17 mouse cellular contexts compared by ENCODE assay signal in the genomic region with DNA sequence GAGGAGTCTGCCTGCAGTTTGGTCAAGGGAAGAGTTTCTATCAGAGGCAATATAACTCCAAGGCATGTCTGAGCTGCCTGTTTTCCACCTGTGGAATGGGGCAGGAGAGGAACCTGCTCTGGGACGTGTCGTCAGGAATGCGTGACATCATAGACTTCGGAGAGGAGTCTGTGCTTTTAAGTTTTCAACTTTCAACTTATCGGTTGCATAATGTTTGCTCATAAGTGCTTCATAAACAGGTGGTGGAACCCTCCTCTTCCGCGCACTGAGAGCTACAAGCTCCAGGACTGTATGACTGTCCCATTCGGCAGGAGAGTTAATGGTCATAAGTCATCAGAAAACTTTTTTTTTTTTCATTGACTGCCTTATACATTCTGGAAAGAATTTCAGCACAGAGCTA. TPM values are rescaled to one million over a fixed set of nuclear protein-coding genes. Genes with fewer than 3 reads are reported as not detected.
"Had no signal": no experiment of that assay in that cellular context is flagged by ENCODE, and none has a peak within 500 bp of the region (broad histone marks: within the 10 kb centered on the region; RNA-seq: fewer than 3 reads in every experiment).

No protein-coding gene starts in this region.

- H3K9ac ChIP-seq: limb, embryonic 12.5 days; liver, embryonic 13.5 days; neural tube, embryonic 15.5 days had no signal

- H3K27ac ChIP-seq: kidney, postnatal 0 days; liver, embryonic 13.5 days; neural tube, embryonic 15.5 days had no signal

- H3K36me3 ChIP-seq: limb, embryonic 12.5 days; liver, embryonic 13.5 days; midbrain, embryonic 10.5 days; neural tube, embryonic 15.5 days had no signal

- H3K27me3 ChIP-seq: liver, embryonic 13.5 days had no signal

- H3K9me3 ChIP-seq: limb, embryonic 12.5 days; liver, embryonic 13.5 days; midbrain, embryonic 10.5 days; neural tube, embryonic 15.5 days had no signal

- H3K4me3 ChIP-seq: liver, embryonic 13.5 days; neural tube, embryonic 15.5 days had no signal

- DNase-seq: kidney, adult 11 months; kidney, adult 9 months; kidney, postnatal 36 days; layer of hippocampus, adult 9-11 months; layer of hippocampus, postnatal 36 days; liver, embryonic 13.5 days; lung, adult 2 months; midbrain, embryonic 14.5 days; right cerebral cortex, adult 18-20 months; right cerebral cortex, postnatal 25 days; thymus, adult 18-20 months; thymus, postnatal 14 days had no signal

RNA-seq across cellular contexts. Expression of a gene that starts 1.1 kb away (rescaled TPM):
- total RNA-seq: megakaryocyte, adult 5-6 weeks had no signal
